Mouse (Mus musculus) testis, adult 2 months (tissue): ENCODE results near the gene Tifa.

ENCODE experiments used
- CTCF ChIP-seq: fragments of 200-500 bp; IDR thresholded peaks from 2 replicates; pipeline ENCODE4 v1.5.1; 2012; ENCODE audit warnings: low read depth, mild to moderate bottlenecking, inconsistent platforms, low read length, moderate library complexity; ENCODE audit not compliant: control insufficient read depth, insufficient read depth, insufficient replicate concordance
- POLR2A ChIP-seq: fragments of 200-500 bp; IDR thresholded peaks from 2 replicates; pipeline ENCODE4 v1.6.1; 2012; ENCODE audit warnings: low read depth, mild to moderate bottlenecking, inconsistent platforms, low read length, moderate library complexity; ENCODE audit not compliant: control insufficient read depth

DNA sequence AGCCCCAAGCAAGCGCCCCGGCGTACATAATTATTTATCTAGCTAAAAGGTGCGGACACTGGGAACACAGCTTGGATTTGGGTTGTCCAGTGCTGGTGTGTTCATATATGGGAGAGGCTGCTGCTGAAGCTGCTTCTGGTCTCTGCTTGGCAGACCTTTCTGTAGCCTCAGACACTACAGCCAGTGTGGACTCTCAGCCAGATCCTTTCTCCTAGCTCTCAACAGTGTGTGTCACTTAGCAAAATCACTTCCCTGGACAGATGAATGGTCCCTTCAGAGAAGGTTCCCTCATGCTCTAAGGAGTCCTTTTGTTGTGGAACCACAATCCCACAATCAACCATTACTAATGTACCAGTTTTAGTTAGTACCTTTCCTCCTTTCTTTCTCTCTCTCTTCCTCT, 30.8 kb upstream of the Tifa start:
- TF ChIP-seq CTCF (no peak), POLR2A (no peak)
